Mouse (Mus musculus) leukemia stem cell, adult 10-12 weeks (primary cell): ENCODE data around the gene Asnsd1. TPM values are rescaled to one million over a fixed set of nuclear protein-coding genes. Genes with fewer than 3 reads are reported as not detected.

ENCODE experiments used
- polyA plus RNA-seq: library from polyadenylated mRNA; stranded (reverse); fragments of >175 nt; gene quantifications from 2 replicates; pipeline ENCODE4 v1.2.3, GENCODE M21; 2012; ENCODE audit warnings: low replicate concordance

Gene Asnsd1
- 7.9 and 21.4 TPM in 2 replicates for polyA plus RNA-seq

DNA sequence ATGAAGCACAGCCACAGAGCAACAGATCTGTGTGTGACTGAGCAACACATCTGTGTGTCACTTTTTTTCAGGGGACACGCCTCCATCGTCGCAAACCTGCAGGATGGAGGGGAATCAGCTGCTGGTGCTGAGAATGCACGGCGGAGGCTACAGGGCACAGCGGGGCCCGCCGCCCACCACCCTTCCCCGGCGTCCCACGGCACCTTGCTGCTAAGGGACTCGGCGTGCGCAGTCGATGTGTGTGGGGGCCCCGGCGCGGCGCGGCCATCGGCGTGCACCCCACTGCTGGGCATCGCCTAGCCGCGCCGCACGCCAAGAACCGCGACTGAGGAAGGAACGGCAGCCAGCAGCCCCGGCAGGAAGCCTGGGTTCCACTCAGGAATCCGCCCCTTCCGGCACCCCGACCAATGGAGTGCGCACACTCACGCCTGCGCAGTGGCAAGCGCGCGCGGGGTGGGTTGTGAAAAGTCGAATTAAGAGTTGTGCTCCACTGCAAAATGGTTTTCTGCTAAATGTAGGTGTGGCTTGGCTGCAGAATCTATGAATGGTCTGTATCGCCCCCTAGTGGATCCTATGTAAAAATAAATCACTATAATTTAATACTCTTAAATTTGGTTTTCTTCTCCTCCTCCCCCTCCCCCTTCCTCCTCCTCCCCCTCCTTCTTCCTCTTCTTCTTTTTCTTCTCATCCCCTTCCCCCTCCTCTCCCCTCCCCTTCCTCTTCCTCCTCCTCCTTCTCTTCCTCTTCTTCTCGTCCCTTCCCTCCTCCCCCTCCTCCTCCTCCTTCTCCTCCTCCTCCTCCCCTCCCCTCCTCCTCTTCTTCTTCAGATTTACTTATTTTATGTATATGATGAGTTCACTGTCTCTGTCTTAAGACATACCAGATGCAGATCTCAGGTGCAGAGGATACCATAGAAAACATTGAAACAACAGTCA lies at the start of gene Asnsd1, which contains the start of the genes Asdurf and Gm28551:
Asnsd1 (minus strand) TSS at position 426 of the 935 bp plus-strand sequence.
Asdurf (minus strand) TSS at position 293 of the 935 bp plus-strand sequence.
Gm28551 (minus strand) TSS at position 341 of the 935 bp plus-strand sequence.

DNA sequence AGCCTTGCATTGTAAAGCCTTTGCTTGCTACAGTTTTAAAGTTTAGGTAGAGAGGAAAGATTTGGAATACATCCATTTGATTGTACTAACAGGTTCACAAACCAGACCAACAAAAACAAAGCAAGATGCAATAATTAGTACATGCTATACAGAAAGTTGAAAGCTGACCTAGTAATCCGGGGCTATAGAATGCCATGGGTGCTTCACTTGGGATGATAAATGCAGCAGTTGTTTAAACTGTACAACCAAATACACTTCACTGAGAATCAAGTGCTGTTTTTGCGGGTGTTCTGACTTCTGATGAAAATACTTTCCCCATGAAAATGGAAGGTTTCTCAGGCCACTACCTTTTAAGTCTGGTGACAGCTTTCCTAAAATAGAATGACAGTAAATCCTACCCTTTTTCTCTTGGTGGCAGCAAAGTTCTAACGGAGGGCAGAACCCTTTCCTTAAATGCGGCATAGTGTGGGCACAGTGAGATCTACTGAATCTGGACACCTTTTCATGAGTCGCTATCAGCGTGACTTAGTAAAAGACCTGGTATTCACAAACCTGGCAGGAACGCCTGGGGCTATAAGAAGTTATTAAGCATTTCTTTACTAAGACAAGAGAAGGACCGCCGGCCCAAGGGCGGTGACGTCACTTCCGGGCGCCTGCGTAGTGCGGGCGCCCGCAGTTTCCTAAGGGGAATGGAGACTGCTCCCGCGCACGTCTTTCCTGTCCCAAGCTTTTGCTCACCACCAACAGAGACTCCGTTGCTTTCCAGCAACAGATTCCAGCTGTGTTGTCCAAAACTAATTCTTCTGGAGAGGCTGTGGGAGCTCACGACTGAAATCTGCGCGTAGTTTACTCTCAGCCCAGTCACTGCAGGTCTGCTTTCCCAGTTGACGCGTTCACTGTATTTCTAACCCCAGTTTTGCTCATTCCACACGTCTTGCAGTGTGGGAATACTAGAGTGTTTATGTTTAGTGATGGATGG lies 39.3 kb downstream of the Asnsd1 start, which contains the start of gene Osgepl1:
Osgepl1 (plus strand) TSS at position 636 of the 979 bp plus-strand sequence.

DNA sequence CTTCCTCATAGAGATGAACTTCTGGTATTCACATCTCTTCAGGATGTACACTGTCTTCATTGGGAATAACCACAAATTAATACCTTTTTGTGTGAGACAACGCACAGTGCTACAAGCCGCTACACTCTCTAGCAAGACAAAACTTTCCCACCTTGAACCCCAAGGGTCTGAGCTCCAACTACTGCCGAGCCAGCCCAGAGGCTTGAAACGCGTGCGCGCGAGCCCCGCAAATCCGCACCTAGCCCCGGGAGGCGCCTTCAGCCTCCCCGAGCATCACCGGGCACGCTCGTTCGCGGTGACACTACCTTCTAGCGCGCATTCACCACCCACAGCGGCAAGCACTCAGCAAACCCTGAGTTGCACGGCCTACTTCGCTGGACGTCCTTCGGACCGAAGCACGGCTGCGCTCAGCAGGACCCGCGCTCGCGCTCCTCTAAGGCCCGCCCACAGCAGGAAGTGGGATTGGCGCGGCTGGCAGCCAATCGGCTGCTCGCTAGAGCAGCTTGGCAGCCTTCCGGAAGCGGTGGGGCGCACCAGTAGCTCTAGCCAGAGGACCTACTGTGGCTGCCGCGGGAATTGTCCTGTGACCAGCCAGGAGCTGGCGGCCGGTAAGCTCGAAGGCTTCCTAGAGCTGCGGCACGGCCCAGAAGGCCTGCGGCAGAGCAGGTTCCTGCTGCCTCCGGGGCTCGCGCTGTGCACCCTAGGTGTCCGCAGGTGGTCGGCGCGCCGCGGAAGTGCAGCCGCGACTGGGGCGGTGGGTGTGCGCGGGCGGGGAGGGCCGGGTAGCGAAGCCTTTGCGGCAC lies 55.8 kb downstream of the Asnsd1 start, which contains the start of the genes Pms1, Ormdl1 and Gm28778:
Pms1 (minus strand) TSS at position 438 of the 803 bp plus-strand sequence.
Ormdl1 (plus strand) TSS at position 515 of the 803 bp plus-strand sequence.
Gm28778 (plus strand) TSS at position 531 of the 803 bp plus-strand sequence.

Other genes starting within 250 kb of the Asnsd1 start
- gene 1700019A02Rik, start 165.1 kb downstream of the Asnsd1 start, polyA plus RNA-seq: not detected in 2 replicates
- 0.65 and 1.1 TPM in 2 replicates for gene Pms1, start 55.7 kb downstream of the Asnsd1 start, polyA plus RNA-seq
- gene Ormdl1, start 55.7 kb downstream of the Asnsd1 start, polyA plus RNA-seq: 0.09 and 2.4 TPM in 2 replicates
- gene Gm28778, start 55.6 kb downstream of the Asnsd1 start, polyA plus RNA-seq: not detected in 2 replicates
- 0.33 and 2.6 TPM in 2 replicates for gene Osgepl1, start 39.1 kb downstream of the Asnsd1 start, polyA plus RNA-seq
- gene Asdurf, start 133 bp downstream of the Asnsd1 start, polyA plus RNA-seq: not detected in 2 replicates
- gene Gm28551, start 85 bp downstream of the Asnsd1 start, polyA plus RNA-seq: not detected in 2 replicates